Mouse (Mus musculus): ENCODE measurements at regions not wholly inside any gene's neighbourhood (a gene's known extent, or its start where the extent isn't known, plus 50 kb on each side); places are given as distances from the start of the nearest gene placed in this dataset.

DNA sequence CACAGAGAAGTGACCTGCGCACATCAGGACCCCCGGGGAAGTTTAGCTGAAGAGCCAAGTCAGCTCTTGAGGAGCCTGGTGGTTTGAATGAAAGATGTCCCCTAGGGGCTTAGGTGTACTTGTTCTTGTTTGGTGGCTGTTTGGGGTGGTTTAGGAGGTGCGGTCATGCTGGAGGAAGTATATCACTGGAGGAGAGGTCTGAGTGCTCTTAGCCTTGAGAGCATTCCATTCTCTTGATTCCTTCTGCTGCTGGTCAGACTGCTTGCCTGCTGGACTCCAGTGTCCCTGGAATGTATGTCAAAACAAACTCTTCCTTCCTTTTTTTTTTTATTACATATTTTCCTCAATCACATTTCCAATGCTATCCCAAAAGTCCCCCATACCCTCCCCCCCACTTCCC lies 62.5 kb upstream of the Gm5148 start:
- ATAC-seq (ENCODE audit: low TSS enrichment) = no peak

DNA sequence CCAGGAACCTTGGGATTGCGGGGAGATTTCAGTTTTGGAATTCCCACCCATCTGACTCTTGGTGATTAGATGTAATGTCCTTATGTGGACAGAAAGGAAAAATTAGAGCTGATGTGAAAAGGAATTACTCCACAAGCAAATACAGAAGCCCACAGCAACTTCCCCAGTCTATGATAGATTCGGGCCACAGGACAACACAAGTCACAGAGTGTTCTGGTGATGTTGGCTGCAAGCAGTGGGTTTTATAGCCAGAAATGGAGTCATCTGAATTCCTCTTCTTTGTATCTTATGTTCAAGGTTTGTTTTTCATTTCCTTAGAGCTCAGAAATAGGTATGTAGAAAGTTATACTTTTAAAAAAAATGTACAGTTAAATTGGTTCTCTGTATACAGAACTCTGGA lies 56.8 kb upstream of the Gm5148 start:
- ATAC-seq (ENCODE audit: low TSS enrichment) = no peak

- ATAC-seq (ENCODE audit: low TSS enrichment) = peak; percentile 64; the same call in 1 of the 2 replicates
Observed at GRCm38 (mm10) chr3:37779867-37780475, 55.7 kb upstream of the Gm5148 start.

DNA sequence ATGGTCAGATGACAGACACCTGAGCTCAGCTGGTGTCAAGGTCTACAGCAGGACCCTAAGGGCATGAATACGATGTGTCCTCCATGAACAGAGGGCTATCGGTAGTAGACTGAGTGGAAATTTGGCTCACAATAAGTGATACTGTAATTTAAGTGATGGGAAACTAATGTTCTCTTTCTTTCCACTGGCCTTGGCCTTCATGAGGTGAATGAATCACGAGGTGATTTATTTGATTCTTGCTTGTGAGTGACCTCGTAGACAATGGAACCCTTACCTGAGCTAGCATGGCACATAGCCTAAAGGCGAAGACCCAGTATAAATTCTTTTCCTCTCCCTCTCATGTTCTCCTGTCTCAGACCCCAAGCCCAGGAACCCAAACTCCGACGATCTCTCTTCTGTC lies 54.1 kb upstream of the Gm5148 start:
- no peak for ATAC-seq (ENCODE audit: low TSS enrichment)

DNA sequence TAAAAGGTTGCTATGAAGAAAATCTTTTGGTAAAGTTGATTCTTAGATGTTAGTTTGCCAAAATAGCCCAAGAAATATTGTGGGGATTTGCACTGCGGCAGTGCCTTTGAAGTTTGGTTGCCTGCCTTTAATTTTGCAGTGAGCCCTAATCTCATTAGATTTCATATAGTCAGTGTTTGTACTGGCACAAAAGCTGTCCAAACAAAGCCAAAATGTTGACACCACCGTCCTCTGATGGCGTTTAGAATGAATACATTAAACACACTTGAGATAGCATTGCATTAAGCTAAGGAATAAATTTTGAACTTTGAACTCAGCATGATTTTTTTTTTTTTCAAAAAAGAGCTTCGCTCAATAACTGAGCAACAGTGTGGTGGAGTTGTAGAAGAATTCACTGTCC lies 51.9 kb upstream of the Gm5148 start:
- ATAC-seq (ENCODE audit: low TSS enrichment) = no peak
